Mouse (Mus musculus): Measurements from ENCODE around the gene Tmem208.

DNA sequence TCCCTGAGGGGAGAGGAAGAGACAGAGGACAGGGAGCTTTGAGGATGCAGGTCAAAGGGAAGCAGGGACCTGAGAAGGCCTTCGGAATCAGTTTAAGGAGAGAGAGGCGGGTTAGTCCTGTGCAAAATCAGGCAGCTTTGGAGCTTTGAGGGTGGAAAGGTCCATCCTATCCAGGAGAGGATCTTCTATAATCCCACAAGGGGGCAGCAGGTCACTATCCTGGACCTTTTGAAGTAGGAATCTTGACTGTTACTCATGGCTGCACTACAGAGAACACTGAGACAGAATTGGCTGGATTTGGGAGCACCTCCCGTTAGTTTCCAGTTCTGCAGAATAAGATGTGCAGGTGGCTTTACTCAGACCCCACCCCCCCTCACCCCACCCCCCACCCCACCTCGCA, 33.5 kb downstream of the Tmem208 start:
- TF ChIP-seq TAL1 (IDR thresholded peaks at IDR 0.05; ENCODE audit: low read length) (no peak), GATA1 (IDR thresholded peaks at IDR 0.05; ENCODE audit: low read length) (no peak)

Measured in erythroblast, embryonic 14.5 days (primary cell).